Mouse (Mus musculus) ES-E14 (cell line): ENCODE data around the gene Mat1a. TPM values are rescaled to one million over a fixed set of nuclear protein-coding genes. Genes with fewer than 3 reads are reported as not detected.

ENCODE experiments used
- DNase-seq: peaks from one replicate; pipeline ENCODE4 v3.0.0-alpha.2; 2013; ENCODE audit warnings: low read depth, low spot score
- H3K27ac ChIP-seq: 2 replicates; pipeline ENCODE4 v1.5.1; 2012; ENCODE audit warnings: low read depth, mild to moderate bottlenecking, low read length, moderate library complexity, mixed read lengths; ENCODE audit not compliant: poor library complexity, insufficient read depth, severe bottlenecking
- H3K36me3 ChIP-seq: 2 replicates; pipeline ENCODE4 v1.6.1; 2012; ENCODE audit warnings: mild to moderate bottlenecking, low read length, moderate library complexity, mixed read lengths; ENCODE audit not compliant: control insufficient read depth, poor library complexity, insufficient read depth, severe bottlenecking
- H3K4me1 ChIP-seq, 2 experiments: fragments of 150-350 bp in 1 of 2; sonication (generic) in 1 of 2; 2 replicates each; pipeline ENCODE4 v1.6.1; 2012; ENCODE audit warnings: low read length in 2 of 2, mild to moderate bottlenecking in 1 of 2, mixed read lengths in 1 of 2; ENCODE audit not compliant: control insufficient read depth in 2 of 2, insufficient read depth in 2 of 2, poor library complexity in 1 of 2
- H3K4me3 ChIP-seq, 2 experiments: fragments of 150-350 bp in 1 of 2; sonication (generic) in 1 of 2; 2 replicates each; pipeline ENCODE4 v1.5.1; 2012; ENCODE audit warnings: low read length in 2 of 2, low read depth in 1 of 2, mild to moderate bottlenecking in 1 of 2, mixed read lengths in 1 of 2; ENCODE audit not compliant: insufficient read depth in 1 of 2, poor library complexity in 1 of 2, severe bottlenecking in 1 of 2
- H3K9ac ChIP-seq: 2 replicates; pipeline ENCODE4 v1.6.1; 2012; ENCODE audit warnings: low read depth, mild to moderate bottlenecking, low read length, mixed read lengths; ENCODE audit not compliant: poor library complexity, insufficient read depth, severe bottlenecking
- H3K9me3 ChIP-seq: fragments of 150-350 bp; sonication (generic); 2 replicates; pipeline ENCODE4 v1.6.1; 2012; ENCODE audit warnings: low read depth, mild to moderate bottlenecking, low read length; ENCODE audit not compliant: control insufficient read depth, insufficient read depth
- CHD2 ChIP-seq: IDR thresholded peaks from 2 replicates; pipeline ENCODE4 v1.6.1; 2014; ENCODE audit warnings: mild to moderate bottlenecking, low read depth, low read length, inconsistent platforms
- HCFC1 ChIP-seq: IDR thresholded peaks from 2 replicates; pipeline ENCODE4 v1.6.1; 2012; ENCODE audit warnings: low read length, inconsistent platforms, borderline replicate concordance; ENCODE audit not compliant: insufficient read depth
- MAFK ChIP-seq: IDR thresholded peaks from 2 replicates; pipeline ENCODE4 v1.6.1; 2014; ENCODE audit warnings: mild to moderate bottlenecking, low read depth, low read length, inconsistent platforms; ENCODE audit not compliant: insufficient read depth
- ZC3H11A ChIP-seq: IDR thresholded peaks from 2 replicates; pipeline ENCODE4 v1.6.1; 2012; ENCODE audit warnings: low read depth, mild to moderate bottlenecking, inconsistent platforms, low read length, borderline replicate concordance
- ZNF384 ChIP-seq: IDR thresholded peaks from 2 replicates; pipeline ENCODE4 v1.6.1; 2012; ENCODE audit warnings: low read depth, low read length, inconsistent platforms
- in situ Hi-C, 2 experiments: fragments of 600-800 bp; cut with MboI; formaldehyde crosslinking; loops; one replicate each; pipeline ENCODE4 v1.15.1; 2025; ENCODE audit warnings: low sequenced_read_pairs in 2 of 2, inconsistent platforms in 1 of 2; ENCODE audit not compliant: unreplicated experiment in 2 of 2
- total RNA-seq: library from RNA; depleted of rRNA; stranded (reverse); fragments of 300-350 nt; gene quantifications from 2 replicates; pipeline ENCODE4 v1.2.3, GENCODE M21; 2012

Mat1a gene
- total RNA-seq, 1 experiment = 0.54 TPM

DNA sequence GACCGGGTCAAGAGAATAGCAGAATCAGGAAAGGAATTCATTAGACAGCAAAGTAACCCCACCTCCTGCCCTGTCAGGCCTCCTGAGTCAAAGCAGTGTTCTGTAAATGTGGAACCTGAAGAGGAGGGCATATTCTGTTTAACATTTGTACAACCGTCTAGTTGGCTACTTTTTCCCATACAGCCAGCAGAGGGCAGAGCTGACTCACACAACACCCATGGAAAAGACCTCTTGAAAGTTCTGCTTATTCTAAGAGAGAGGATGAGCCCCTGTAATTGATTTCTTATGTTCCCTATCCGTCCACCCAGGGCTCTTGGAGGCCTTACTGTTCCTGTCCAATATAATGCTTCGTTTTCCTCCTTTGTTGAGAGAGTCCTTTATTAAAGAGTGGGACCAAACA is 23.2 kb downstream of the Mat1a start:
- peak; percentile 40 for DNase-seq
- in situ Hi-C loops = no loop called here

GRCm38 (mm10) chr14:41131540-41131939 is 26.7 kb downstream of the Mat1a start, which contains the start of gene Sftpa1:
TSS of gene Sftpa1 (plus strand) at chr14:41131782.
- no peak for DNase-seq
- Histone ChIP-seq H3K9me3 (no peaks in the 10 kb centered on the region), H3K4me3 (no peak within 1 kb of the TSS), H3K4me1 (no peaks in the 10 kb centered on the region), H3K27ac (no peak within 1 kb of the TSS), H3K9ac (no peak within 1 kb of the TSS), H3K36me3 (no peaks in the 10 kb centered on the region)
- in situ Hi-C loops = no loop called here
- TF ChIP-seq MAFK (no peak), HCFC1 (no peak), ZC3H11A (no peak), ZNF384 (no peak), CHD2 (no peak)

More for the DNA sequence above, 23.2 kb downstream of the Mat1a start:
- no peaks in the 10 kb centered on the region for H3K36me3 ChIP-seq
- no peak overlapping the region for H3K9ac ChIP-seq
- H3K4me1 ChIP-seq = no peaks in the 10 kb centered on the region
- no peaks in the 10 kb centered on the region for H3K9me3 ChIP-seq
- H3K4me3 ChIP-seq = no peak overlapping the region
- no peak overlapping the region for H3K27ac ChIP-seq
- TF ChIP-seq HCFC1 (no peak), ZC3H11A (peak; percentile 52; the same call in 1 of the 2 replicates)

DNA sequence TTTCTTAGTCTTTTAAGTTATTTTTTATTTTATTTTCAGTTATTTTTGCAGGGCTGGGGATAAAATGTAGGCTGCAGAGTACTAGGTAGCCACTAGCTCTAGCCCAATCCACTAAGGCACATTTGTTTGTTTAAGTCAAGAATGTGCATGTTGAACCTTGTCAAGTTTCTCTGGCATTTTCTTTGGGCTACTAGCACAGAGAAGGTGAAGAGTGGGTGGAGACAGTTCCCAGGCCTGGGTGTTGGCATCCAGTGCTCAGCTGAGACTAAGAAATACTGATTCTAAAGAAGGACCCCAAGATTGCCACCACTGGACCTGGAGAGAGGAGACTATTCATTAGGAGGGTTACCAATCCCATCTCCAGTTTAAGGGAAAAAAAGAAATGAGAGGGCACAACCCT is 32.2 kb downstream of the Mat1a start:
- no peak for DNase-seq
- H3K4me3 ChIP-seq = no peak overlapping the region
- H3K27ac ChIP-seq = no peak overlapping the region
- in situ Hi-C loops = no loop called here
- TF ChIP-seq ZC3H11A = no peak
- no peak for TF ChIP-seq MAFK
- TF ChIP-seq CHD2 = no peak
- H3K4me1 ChIP-seq = no peaks in the 10 kb centered on the region
- no peaks in the 10 kb centered on the region for H3K36me3 ChIP-seq
- H3K9me3 ChIP-seq = no peaks in the 10 kb centered on the region
- no peak overlapping the region for H3K9ac ChIP-seq

DNA sequence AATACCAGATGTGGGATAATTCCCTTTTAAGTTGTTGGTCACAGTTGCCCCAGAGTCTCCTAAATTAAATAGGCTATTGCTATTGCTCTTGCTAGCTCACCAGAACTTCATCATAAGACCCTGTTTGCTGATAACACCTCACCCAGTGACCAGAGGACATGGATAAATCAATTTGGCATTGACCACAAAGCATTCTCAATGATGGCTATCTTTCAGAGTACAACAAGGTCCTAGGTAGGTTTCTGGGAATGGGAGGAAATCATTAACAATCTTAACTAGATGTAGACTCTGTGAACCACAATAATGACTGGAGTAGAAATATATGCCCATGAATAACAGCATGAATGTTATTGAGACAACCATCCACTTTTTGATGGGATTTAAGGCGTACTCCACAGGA is 35.9 kb downstream of the Mat1a start:
- no peak for TF ChIP-seq HCFC1
- Histone ChIP-seq H3K9ac (no peak overlapping the region), H3K9me3 (no peaks in the 10 kb centered on the region), H3K4me1 (no peaks in the 10 kb centered on the region), H3K4me3 (no peak overlapping the region), H3K36me3 (no peaks in the 10 kb centered on the region), H3K27ac (no peak overlapping the region)
- in situ Hi-C loops = no loop called here
- DNase-seq = no peak

GRCm38 (mm10) chr14:41146035-41146434 is 41.2 kb downstream of the Mat1a start:
- no peak overlapping the region for H3K9ac ChIP-seq
- H3K36me3 ChIP-seq = no peaks in the 10 kb centered on the region
- in situ Hi-C loops = no loop called here
- TF ChIP-seq MAFK (no peak), HCFC1 (no peak), ZNF384 (no peak), CHD2 (no peak), ZC3H11A (no peak)
- H3K4me1 ChIP-seq = no peaks in the 10 kb centered on the region
- H3K9me3 ChIP-seq = no peaks in the 10 kb centered on the region
- no peak for DNase-seq
- no peak overlapping the region for H3K4me3 ChIP-seq
- no peak overlapping the region for H3K27ac ChIP-seq
